Mouse (Mus musculus) urinary bladder, postnatal 4 days (tissue): Measurements from ENCODE around the gene Trappc13.
A peak's percentile ranks its signal among the peaks of the same experiment; 100 is the strongest.

Source experiments
- DNase-seq, 2 experiments: peaks; one replicate each; pipeline ENCODE4 v3.0.0; 2021 to 2022; ENCODE audit warnings: low spot score in 2 of 2

The Trappc13 gene

DNA sequence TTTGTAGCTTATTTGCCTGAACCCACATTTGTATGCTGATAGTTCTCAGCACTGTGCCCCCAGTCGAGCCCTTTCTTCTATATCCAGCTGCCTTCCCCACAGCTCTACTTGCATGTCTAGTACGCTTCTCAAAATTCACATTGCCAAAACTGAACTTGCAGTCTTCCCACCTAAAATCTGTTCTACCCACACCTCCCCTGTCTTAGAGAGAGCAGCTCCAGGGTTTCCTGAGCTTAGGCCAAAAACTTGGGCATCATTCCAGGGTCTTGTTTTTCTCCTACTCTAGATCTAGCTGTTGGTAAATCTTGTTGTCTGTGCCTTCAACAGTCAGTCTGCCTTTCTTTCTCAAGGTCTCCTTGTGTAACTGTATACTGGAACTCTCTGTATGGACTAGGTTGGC is 63.4 kb downstream of the Trappc13 start:
- no peak for DNase-seq

DNA sequence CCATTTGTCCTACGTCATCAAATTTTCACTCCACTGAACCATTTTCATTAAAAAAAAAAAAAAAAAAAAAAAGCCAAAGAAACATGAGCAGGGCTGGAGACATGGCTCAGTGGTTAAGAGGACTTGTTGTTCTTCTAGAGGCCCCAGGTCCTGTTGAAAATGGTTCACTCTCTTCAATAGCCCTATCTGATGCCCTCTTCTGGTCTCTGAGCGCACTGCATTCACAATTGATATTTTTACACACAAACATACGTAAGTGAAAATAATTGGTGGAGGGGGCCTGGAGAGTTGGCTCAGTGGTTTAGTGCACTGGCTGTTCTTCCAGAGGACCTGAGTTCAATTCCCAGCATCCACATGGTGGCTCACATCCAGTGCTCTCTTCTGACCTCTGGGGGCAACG is 64.5 kb downstream of the Trappc13 start:
- no peak for DNase-seq

- no peak for DNase-seq
Observed at GRCm38 (mm10) chr13:104112266-104112900, 65.9 kb downstream of the Trappc13 start.

GRCm38 (mm10) chr13:104110526-104110925 is 67.7 kb downstream of the Trappc13 start:
- no peak for DNase-seq

- peak in 1 of 2 experiments; percentile 22 for DNase-seq
Observed at GRCm38 (mm10) chr13:104109816-104110521, 68.3 kb downstream of the Trappc13 start.

DNA sequence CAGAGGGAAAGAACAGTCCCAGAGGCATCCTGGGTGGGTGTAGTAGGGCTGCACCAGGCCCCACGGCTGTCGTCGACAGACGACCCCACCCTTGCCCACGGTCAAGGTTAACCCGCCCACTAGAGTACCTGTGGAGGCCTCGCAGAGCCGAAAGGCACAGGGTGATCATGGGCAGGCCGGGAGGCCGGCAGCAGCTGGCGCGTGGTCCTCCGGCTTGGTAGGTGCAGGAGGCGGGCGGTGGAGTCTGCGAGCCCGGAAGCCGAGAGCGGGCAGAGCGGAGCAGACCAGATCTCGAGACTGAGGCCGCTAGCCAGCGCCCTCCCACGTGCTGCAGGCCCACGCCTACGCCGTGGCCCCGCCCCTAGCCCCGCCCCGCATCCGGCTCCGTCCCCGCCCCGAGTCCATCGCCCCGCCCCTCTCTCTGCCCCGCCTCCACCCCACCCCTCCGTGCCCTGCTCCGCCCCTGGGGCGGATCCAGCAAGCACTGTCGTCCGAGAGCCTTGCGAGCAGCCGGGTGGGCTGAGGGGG is 68.9 kb downstream of the Trappc13 start, which contains the start of the genes Nln and Sgtb:
Gene Nln (minus strand): TSS at position 327 of the 528 bp plus-strand sequence.
Gene Sgtb (plus strand): TSS at position 454 of the 528 bp plus-strand sequence.
- peak; percentile 82 to 84 for DNase-seq

- DNase-seq = no peak
Observed at GRCm38 (mm10) chr13:104108651-104109287, 69.5 kb downstream of the Trappc13 start.

DNA sequence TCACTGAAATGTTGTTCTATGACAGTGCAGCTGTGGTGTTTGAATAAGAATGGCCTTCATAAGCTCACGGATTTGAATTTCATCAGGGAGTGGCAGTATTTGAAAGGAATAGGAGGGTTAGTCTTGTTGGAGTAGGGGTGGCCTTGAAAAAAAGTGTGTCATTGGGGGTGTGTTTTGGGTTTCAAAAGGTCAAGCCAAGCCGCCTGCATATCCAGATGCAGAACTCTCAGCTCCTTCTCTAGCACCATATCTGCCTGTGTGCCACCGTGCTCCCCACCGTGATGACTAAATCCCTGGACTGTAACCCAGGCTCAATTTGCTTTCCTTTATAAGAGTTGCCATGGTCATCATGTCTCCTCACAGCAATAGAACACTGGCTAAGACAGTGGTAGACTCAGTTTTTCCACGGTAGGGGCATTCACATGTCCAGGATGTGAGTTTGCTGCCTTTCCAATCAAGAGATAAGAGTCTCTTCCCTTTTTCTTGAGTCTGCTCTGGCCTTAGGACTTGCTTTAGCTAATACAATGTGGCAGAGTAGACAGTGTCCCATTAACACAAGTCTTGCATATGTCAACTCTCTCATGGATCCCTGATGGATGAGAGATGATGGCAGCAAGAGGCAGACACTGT is 76.5 kb downstream of the Trappc13 start:
- DNase-seq = no peak

DNA sequence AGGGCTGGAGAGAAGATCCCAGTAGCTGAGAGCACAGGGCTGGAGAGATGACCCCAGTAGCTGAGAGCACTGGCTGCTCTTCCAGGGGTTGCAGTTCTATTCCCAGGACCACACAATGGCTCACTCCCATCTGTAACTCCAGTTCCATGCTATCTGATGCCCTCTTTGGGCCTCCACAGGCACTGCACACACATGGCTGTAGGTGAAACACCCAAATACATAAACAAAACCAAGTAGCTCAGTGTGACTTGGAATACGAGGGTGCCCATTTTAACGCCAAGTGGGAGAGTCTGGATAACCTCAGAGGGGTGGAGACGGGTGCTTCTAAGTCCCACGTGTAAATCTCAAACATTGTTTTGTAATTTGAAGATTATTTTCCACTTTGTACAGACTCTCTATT is 77.9 kb downstream of the Trappc13 start:
- no peak for DNase-seq

- no peak for DNase-seq
Observed at GRCm38 (mm10) chr13:104097190-104097589, 81.1 kb downstream of the Trappc13 start.

GRCm38 (mm10) chr13:104095955-104096354 is 82.3 kb downstream of the Trappc13 start:
- DNase-seq = no peak

DNA sequence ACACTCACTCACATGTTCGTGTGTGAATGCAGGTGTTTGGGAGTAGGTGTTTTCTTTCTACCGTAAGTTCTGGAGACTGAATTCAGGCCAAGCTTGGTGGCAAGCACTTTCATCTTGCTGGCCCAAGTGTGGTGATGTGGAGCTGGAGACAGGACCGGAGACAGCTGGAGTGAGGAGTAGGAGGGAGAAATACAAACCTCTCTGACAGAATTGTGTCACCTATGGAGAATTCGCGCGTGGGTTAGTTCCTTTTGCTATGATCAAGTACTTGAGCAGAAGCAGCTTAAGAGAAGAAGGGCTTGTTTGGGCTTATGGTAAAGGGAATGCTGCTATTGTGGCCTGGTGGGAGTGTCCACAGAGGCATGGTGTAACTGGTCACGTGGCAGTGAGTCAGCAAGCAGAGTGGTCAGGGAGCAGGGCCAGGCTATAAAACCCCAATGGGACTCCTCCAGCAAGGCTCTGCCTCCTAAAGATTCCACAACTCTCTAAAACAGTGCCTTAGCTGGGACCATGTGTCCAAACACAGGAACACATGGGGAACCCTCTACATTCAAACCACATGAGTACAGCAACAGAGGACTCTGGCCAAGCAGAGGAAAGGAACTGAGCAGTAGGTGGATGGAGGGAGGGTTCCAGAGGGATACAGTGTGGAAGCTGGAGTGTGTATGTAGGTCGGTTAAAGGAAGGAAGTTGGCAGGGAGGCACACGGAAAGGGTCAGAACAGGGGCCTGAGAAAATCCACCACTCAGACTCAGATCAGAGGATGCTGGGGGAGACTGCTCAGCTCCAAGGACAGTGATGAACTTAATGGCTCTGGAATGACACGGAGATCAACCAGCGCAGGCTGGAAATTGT is 83.5 kb downstream of the Trappc13 start:
- peak in 1 of 2 experiments; percentile 49 for DNase-seq
